Mouse (Mus musculus): ENCODE measurements around the gene Herpud1. TPM values are rescaled to one million over a fixed set of nuclear protein-coding genes. Genes with fewer than 3 reads are reported as not detected.

Herpud1 gene
- polyA plus RNA-seq, 1 experiment = 97.8 TPM

GRCm38 (mm10) chr8:94354069-94354531 is 32.1 kb upstream of the Herpud1 start:
- H3K27ac ChIP-seq (ENCODE audit: insufficient read depth, low read length) = no peak overlapping the region
- H3K4me1 ChIP-seq (ENCODE audit: control insufficient read depth, insufficient read depth, low read length) = no peaks in the 10 kb centered on the region
- TF ChIP-seq POLR2A (IDR thresholded peaks at IDR 0.05; ENCODE audit: extremely low read depth, insufficient read depth, low read length) = no peak
- TF ChIP-seq CTCF (IDR thresholded peaks at IDR 0.05; ENCODE audit: extremely low read depth, insufficient read depth, low read length) = no peak
- no peak overlapping the region for H3K4me3 ChIP-seq (ENCODE audit: insufficient read depth, low read length)

- Histone ChIP-seq H3K4me3 (ENCODE audit: insufficient read depth, low read length) (no peak overlapping the region), H3K4me1 (ENCODE audit: control insufficient read depth, insufficient read depth, low read length) (no peaks in the 10 kb centered on the region), H3K27ac (ENCODE audit: insufficient read depth, low read length) (no peak overlapping the region)
- TF ChIP-seq POLR2A (IDR thresholded peaks at IDR 0.05; ENCODE audit: extremely low read depth, insufficient read depth, low read length) = no peak
- TF ChIP-seq CTCF (IDR thresholded peaks at IDR 0.05; ENCODE audit: extremely low read depth, insufficient read depth, low read length) = no peak
Observed at GRCm38 (mm10) chr8:94354571-94354970, 31.7 kb upstream of the Herpud1 start.

DNA sequence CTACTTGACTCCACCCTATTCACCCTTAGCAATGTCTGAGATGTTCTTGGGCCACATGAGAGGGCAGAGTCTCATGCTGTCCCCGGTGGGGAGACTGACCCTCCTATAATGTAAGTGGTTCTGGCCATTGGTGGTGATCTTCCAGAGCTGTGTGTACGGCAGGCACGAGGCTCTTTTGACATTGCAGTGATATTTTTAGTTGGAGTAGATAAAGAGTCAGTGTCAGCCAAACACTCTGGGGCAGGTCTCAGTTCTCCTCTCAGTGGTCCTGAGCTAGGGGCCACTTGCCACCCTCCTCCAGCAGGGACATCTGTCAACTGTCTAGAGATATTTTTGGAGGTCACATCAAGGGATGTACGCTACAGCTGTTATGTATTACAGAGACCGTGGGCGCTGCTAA is 29.0 kb upstream of the Herpud1 start:
- no peak overlapping the region for H3K27ac ChIP-seq (ENCODE audit: insufficient read depth, low read length)
- TF ChIP-seq POLR2A (IDR thresholded peaks at IDR 0.05; ENCODE audit: extremely low read depth, insufficient read depth, low read length) (no peak), CTCF (IDR thresholded peaks at IDR 0.05; ENCODE audit: extremely low read depth, insufficient read depth, low read length) (no peak)

GRCm38 (mm10) chr8:94358541-94358940 is 27.7 kb upstream of the Herpud1 start:
- TF ChIP-seq POLR2A (IDR thresholded peaks at IDR 0.05; ENCODE audit: extremely low read depth, insufficient read depth, low read length) (no peak), CTCF (IDR thresholded peaks at IDR 0.05; ENCODE audit: extremely low read depth, insufficient read depth, low read length) (no peak)
- Histone ChIP-seq H3K4me1 (ENCODE audit: control insufficient read depth, insufficient read depth, low read length) (no peaks in the 10 kb centered on the region; the same call in 1 of the 2 replicates), H3K4me3 (ENCODE audit: insufficient read depth, low read length) (no peak overlapping the region), H3K27ac (ENCODE audit: insufficient read depth, low read length) (no peak overlapping the region)

More for the DNA sequence above, 29.0 kb upstream of the Herpud1 start:
- no peak overlapping the region for H3K4me3 ChIP-seq (ENCODE audit: insufficient read depth, low read length)
- H3K4me1 ChIP-seq (ENCODE audit: control insufficient read depth, insufficient read depth, low read length) = no peaks in the 10 kb centered on the region

DNA sequence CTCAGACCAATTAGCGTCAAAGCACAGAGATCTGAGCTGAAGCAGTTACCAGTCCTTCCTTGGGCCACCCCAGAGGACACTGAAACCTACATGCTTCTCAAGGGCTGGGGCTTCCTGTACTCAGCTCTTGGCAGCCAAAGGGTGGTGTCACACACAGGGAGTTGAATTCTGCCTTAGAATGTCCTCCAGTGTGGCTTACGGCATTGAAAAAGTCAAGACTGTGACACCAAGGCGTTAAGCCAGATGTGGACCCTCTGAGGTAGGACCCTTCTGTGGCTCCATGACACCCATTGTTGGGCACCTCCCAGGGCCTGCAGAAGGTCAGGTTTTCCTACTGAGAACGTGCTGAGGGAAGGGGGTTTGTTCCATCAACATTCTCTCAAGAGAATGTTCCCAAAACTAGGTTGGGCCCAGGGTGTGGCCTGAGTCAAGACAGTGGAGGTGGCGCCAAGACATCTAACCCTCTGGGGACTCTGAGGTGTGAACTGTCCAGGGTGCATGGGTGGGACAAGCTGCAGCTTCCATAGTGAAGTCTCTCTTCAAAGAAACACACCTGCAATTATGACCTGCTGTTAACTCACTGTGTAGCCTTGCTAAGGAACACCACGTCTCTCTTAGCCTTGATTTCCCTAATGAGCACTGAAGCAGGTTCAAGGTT is 24.3 kb upstream of the Herpud1 start:
- H3K4me3 ChIP-seq (ENCODE audit: insufficient read depth, low read length) = no peak overlapping the region
- H3K27ac ChIP-seq (ENCODE audit: insufficient read depth, low read length) = no peak overlapping the region
- TF ChIP-seq POLR2A (IDR thresholded peaks at IDR 0.05; ENCODE audit: extremely low read depth, insufficient read depth, low read length) (no peak), CTCF (IDR thresholded peaks at IDR 0.05; ENCODE audit: extremely low read depth, insufficient read depth, low read length) (no peak)
- no peaks in the 10 kb centered on the region; the same call in 1 of the 2 replicates for H3K4me1 ChIP-seq (ENCODE audit: control insufficient read depth, insufficient read depth, low read length)

GRCm38 (mm10) chr8:94362607-94363239 is 23.5 kb upstream of the Herpud1 start:
- Histone ChIP-seq H3K4me3 (ENCODE audit: insufficient read depth, low read length) (no peak overlapping the region), H3K4me1 (ENCODE audit: control insufficient read depth, insufficient read depth, low read length) (no peaks in the 10 kb centered on the region; the same call in 1 of the 2 replicates), H3K27ac (ENCODE audit: insufficient read depth, low read length) (peak overlapping the region; percentile 86)
- TF ChIP-seq CTCF (IDR thresholded peaks at IDR 0.05; ENCODE audit: extremely low read depth, insufficient read depth, low read length) (no peak), POLR2A (IDR thresholded peaks at IDR 0.05; ENCODE audit: extremely low read depth, insufficient read depth, low read length) (no peak)

- H3K27ac ChIP-seq (ENCODE audit: insufficient read depth, low read length) = peak overlapping the region; percentile 86
- H3K4me1 ChIP-seq (ENCODE audit: control insufficient read depth, insufficient read depth, low read length) = no peaks in the 10 kb centered on the region; the same call in 1 of the 2 replicates
- TF ChIP-seq CTCF (IDR thresholded peaks at IDR 0.05; ENCODE audit: extremely low read depth, insufficient read depth, low read length) (no peak), POLR2A (IDR thresholded peaks at IDR 0.05; ENCODE audit: extremely low read depth, insufficient read depth, low read length) (no peak)
- no peak overlapping the region for H3K4me3 ChIP-seq (ENCODE audit: insufficient read depth, low read length)
Observed at GRCm38 (mm10) chr8:94363288-94363688, 22.9 kb upstream of the Herpud1 start.

- H3K27ac ChIP-seq (ENCODE audit: insufficient read depth, low read length) = peak overlapping the region; percentile 47
- no peaks in the 10 kb centered on the region; the same call in 1 of the 2 replicates for H3K4me1 ChIP-seq (ENCODE audit: control insufficient read depth, insufficient read depth, low read length)
- no peak overlapping the region for H3K4me3 ChIP-seq (ENCODE audit: insufficient read depth, low read length)
- no peak for TF ChIP-seq CTCF (IDR thresholded peaks at IDR 0.05; ENCODE audit: extremely low read depth, insufficient read depth, low read length)
- no peak for TF ChIP-seq POLR2A (IDR thresholded peaks at IDR 0.05; ENCODE audit: extremely low read depth, insufficient read depth, low read length)
Observed at GRCm38 (mm10) chr8:94363906-94364305, 22.3 kb upstream of the Herpud1 start.

GRCm38 (mm10) chr8:94364686-94365312 is 21.4 kb upstream of the Herpud1 start:
- Histone ChIP-seq H3K4me1 (ENCODE audit: control insufficient read depth, insufficient read depth, low read length) (no peaks in the 10 kb centered on the region; the same call in 1 of the 2 replicates), H3K4me3 (ENCODE audit: insufficient read depth, low read length) (no peak overlapping the region), H3K27ac (ENCODE audit: insufficient read depth, low read length) (no peak overlapping the region; the same call in 1 of the 2 replicates)
- TF ChIP-seq CTCF (IDR thresholded peaks at IDR 0.05; ENCODE audit: extremely low read depth, insufficient read depth, low read length) (no peak), POLR2A (IDR thresholded peaks at IDR 0.05; ENCODE audit: extremely low read depth, insufficient read depth, low read length) (no peak)
